Mouse (Mus musculus) R1 (cell line): ENCODE data around the gene Esrrb.

ENCODE experiments used
- DNase-seq: peaks from one replicate; pipeline ENCODE4 v3.0.0-alpha.2; 2018; ENCODE audit warnings: low read depth, low spot score

Esrrb gene

GRCm38 (mm10) chr12:86421490-86421904 is 60.6 kb downstream of the Esrrb start:
- DNase-seq = peak; percentile 77

GRCm38 (mm10) chr12:86422166-86422910 is 61.4 kb downstream of the Esrrb start:
- no peak for DNase-seq

- DNase-seq = no peak
These were observed 62.2 kb downstream of the Esrrb start for GRCm38 (mm10) chr12:86423102-86423501.

- no peak for DNase-seq
These were observed 66.7 kb downstream of the Esrrb start for GRCm38 (mm10) chr12:86427585-86427984.

GRCm38 (mm10) chr12:86431671-86432070 is 70.8 kb downstream of the Esrrb start:
- DNase-seq = no peak

GRCm38 (mm10) chr12:86433371-86433821 is 72.5 kb downstream of the Esrrb start:
- DNase-seq = peak; percentile 94

- DNase-seq = peak; percentile 86
These were observed 74.7 kb downstream of the Esrrb start for GRCm38 (mm10) chr12:86435651-86436050.

- peak; percentile 76 for DNase-seq
These were observed 89.9 kb downstream of the Esrrb start for GRCm38 (mm10) chr12:86450848-86451247.

GRCm38 (mm10) chr12:86455009-86455408 is 94.1 kb downstream of the Esrrb start:
- peak; percentile 68 for DNase-seq

- DNase-seq = peak; percentile 79
These were observed 102.0 kb downstream of the Esrrb start for GRCm38 (mm10) chr12:86462742-86463470.

- DNase-seq = peak; percentile 64
These were observed 103.5 kb downstream of the Esrrb start for GRCm38 (mm10) chr12:86464385-86464784.

GRCm38 (mm10) chr12:86466180-86466579 is 105.3 kb downstream of the Esrrb start:
- peak; percentile 99 for DNase-seq

GRCm38 (mm10) chr12:86469919-86470318 is 109.0 kb downstream of the Esrrb start:
- peak; percentile 94 for DNase-seq

- DNase-seq = peak; percentile 95
These were observed 110.0 kb downstream of the Esrrb start for GRCm38 (mm10) chr12:86470912-86471311.

- no peak for DNase-seq
These were observed 112.7 kb downstream of the Esrrb start for GRCm38 (mm10) chr12:86473630-86474029.

- DNase-seq = no peak
These were observed 115.1 kb downstream of the Esrrb start for GRCm38 (mm10) chr12:86475994-86476393.

GRCm38 (mm10) chr12:86478908-86479307 is 118.0 kb downstream of the Esrrb start:
- DNase-seq = peak; percentile 84

- DNase-seq = no peak
These were observed 121.1 kb downstream of the Esrrb start for GRCm38 (mm10) chr12:86482029-86482428.

- DNase-seq = no peak
These were observed 122.5 kb downstream of the Esrrb start for GRCm38 (mm10) chr12:86483413-86483841.

GRCm38 (mm10) chr12:86488005-86488404 is 127.1 kb downstream of the Esrrb start:
- DNase-seq = peak; percentile 69

- peak; percentile 72 for DNase-seq
These were observed 129.1 kb downstream of the Esrrb start for GRCm38 (mm10) chr12:86490052-86490451.

GRCm38 (mm10) chr12:86491500-86491899 is 130.6 kb downstream of the Esrrb start:
- no peak for DNase-seq

- no peak for DNase-seq
These were observed 131.9 kb downstream of the Esrrb start for GRCm38 (mm10) chr12:86492822-86493221.
